ENCODE assay signal across 8 mouse cellular contexts in the genomic region with DNA sequence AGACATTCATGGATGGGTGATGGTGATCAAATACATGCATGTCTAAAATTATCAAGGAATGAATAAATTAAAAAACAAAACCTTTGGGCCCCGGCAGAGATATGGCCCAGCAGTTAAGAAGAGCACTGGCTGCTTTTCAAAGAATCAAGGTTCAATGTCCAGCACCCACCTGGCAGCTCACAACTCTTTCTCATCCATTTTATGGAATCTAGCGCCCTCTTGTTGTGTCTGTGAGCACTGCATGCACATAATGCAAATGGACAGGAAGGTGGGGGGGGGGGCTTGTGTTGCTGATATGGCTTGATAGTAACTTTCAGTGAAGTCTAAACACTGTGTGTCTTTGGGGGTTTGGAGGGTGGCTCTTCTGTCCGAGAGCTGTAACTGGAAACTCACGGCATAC. TPM values are rescaled to one million over a fixed set of nuclear protein-coding genes. Genes with fewer than 3 reads are reported as not detected.
A peak's percentile ranks its signal among the peaks of the same experiment; 100 is the strongest.
DNase-seq lines count a peak whose midpoint lies in the region.

No protein-coding gene starts in this region.

- peak; percentile 31 to 48 for DNase-seq in adrenal gland, adult 18-20 months (ENCODE audit: low spot score in 2 of 2)
- no peak for DNase-seq in adrenal gland, postnatal 4 days (ENCODE audit: low spot score in 2 of 2)
- DNase-seq in layer of hippocampus, postnatal 10 days (ENCODE audit: low spot score in 2 of 2) = peak; percentile 33 to 38
- DNase-seq in layer of hippocampus, adult 9-10 months (ENCODE audit: low spot score) = no peak
- peak; percentile 13 for DNase-seq in adipocyte (ENCODE audit: low spot score)
- peak; percentile 61 to 87 for DNase-seq in kidney, postnatal 36 days
- peak; percentile 10 to 32 for DNase-seq in spleen, postnatal 36 days (ENCODE audit: low spot score in 2 of 2)
- DNase-seq in right cerebral cortex, postnatal 25 days = no peak

RNA-seq across cellular contexts. Expression of a gene that starts 5.6 kb away (rescaled TPM):
- total RNA-seq in adrenal gland, adult 18-20 months (2021) = 1 to 10 TPM; 4.3 to 4.5 TPM
- total RNA-seq in adrenal gland, postnatal 4 days (2021) = 10 to 100 TPM; 10.6 to 11.1 TPM
- 10 to 100 TPM; 33.1 to 34.6 TPM for total RNA-seq in layer of hippocampus, postnatal 10 days (2021)

RNA-seq across cellular contexts. Expression of a gene that starts 19.4 kb away (rescaled TPM):
- total RNA-seq in adrenal gland, adult 18-20 months (2021) = 1 to 10 TPM; 4.6 to 7.3 TPM
- 10 to 100 TPM; 36.6 to 47.8 TPM for total RNA-seq in adrenal gland, postnatal 4 days (2021)
- total RNA-seq in layer of hippocampus, postnatal 10 days (2021) = 10 to 100 TPM; 17.7 to 25.1 TPM

RNA-seq across cellular contexts. Expression of a gene that starts 51.1 kb away (rescaled TPM):
- 100 to 1,000 TPM; 126 to 138 TPM for total RNA-seq in adrenal gland, adult 18-20 months (2021)
- total RNA-seq in adrenal gland, postnatal 4 days (2021) = 100 to 1,000 TPM; 116 to 122 TPM
- total RNA-seq in layer of hippocampus, postnatal 10 days (2021) = 100 to 1,000 TPM; 437 to 454 TPM

Comparison
In these comparisons a context has a peak if more than half of its experiments do, and no peak if none do; other contexts are left out.
1. DNase-seq: peak in adrenal gland, adult 18-20 months (2 of 2), layer of hippocampus, postnatal 10 days (2 of 2), adipocyte (single experiment), kidney, postnatal 36 days (2 of 2) and spleen, postnatal 36 days (2 of 2); none in adrenal gland, postnatal 4 days (0 of 2), layer of hippocampus, adult 9-10 months (single experiment) and right cerebral cortex, postnatal 25 days (single experiment).